Mouse (Mus musculus): ENCODE measurements around the gene Htr3b. TPM values are rescaled to one million over a fixed set of nuclear protein-coding genes. Genes with fewer than 3 reads are reported as not detected.

The Htr3b gene
- polyA plus RNA-seq (2014; fragmentation: Illumina TruSeq; extraction: RNeasy Lipid Tissue Mini Kit (QIAGEN cat#74804); ENCODE audit: insufficient read depth, low read depth, low replicate concordance), result not detected

GRCm38 (mm10) chr9:48964587-48965040, at the start of gene Htr3b:
TSS of gene Htr3b (minus strand) at chr9:48964990.

GRCm38 (mm10) chr9:48984845-48985707, 20.3 kb upstream of the Htr3b start, which contains the start of gene Usp28:
TSS of gene Usp28 (plus strand) at chr9:48985375.

GRCm38 (mm10) chr9:48910885-48911537, 53.8 kb downstream of the Htr3b start, which contains the start of gene Htr3a:
TSS of gene Htr3a (minus strand) at chr9:48911099.

Other genes starting within 250 kb of the Htr3b start
- gene Zbtb16, start 128.8 kb downstream of the Htr3b start, polyA plus RNA-seq (2014; fragmentation: Illumina TruSeq; extraction: RNeasy Lipid Tissue Mini Kit (QIAGEN cat#74804); ENCODE audit: insufficient read depth, low read depth, low replicate concordance), result 9.2 TPM
- 0.11 TPM for gene Htr3a, start 53.9 kb downstream of the Htr3b start, polyA plus RNA-seq (2014; fragmentation: Illumina TruSeq; extraction: RNeasy Lipid Tissue Mini Kit (QIAGEN cat#74804); ENCODE audit: insufficient read depth, low read depth, low replicate concordance)
- gene Usp28, start 20.4 kb upstream of the Htr3b start, polyA plus RNA-seq (2014; fragmentation: Illumina TruSeq; extraction: RNeasy Lipid Tissue Mini Kit (QIAGEN cat#74804); ENCODE audit: insufficient read depth, low read depth, low replicate concordance), result 5.0 TPM
- 16.4 TPM for gene Zw10, start 90.6 kb upstream of the Htr3b start, polyA plus RNA-seq (2014; fragmentation: Illumina TruSeq; extraction: RNeasy Lipid Tissue Mini Kit (QIAGEN cat#74804); ENCODE audit: insufficient read depth, low read depth, low replicate concordance)
- gene Tmprss5, start 116.3 kb upstream of the Htr3b start, polyA plus RNA-seq (2014; fragmentation: Illumina TruSeq; extraction: RNeasy Lipid Tissue Mini Kit (QIAGEN cat#74804); ENCODE audit: insufficient read depth, low read depth, low replicate concordance), result 0.51 TPM